Mouse (Mus musculus) ES-E14 (cell line): ENCODE measurements around the gene Parp4.

ENCODE experiments used
- MAFK ChIP-seq: IDR thresholded peaks from 2 replicates; pipeline ENCODE4 v1.6.1; 2014; ENCODE audit warnings: mild to moderate bottlenecking, low read depth, low read length, inconsistent platforms; ENCODE audit not compliant: insufficient read depth
- ZC3H11A ChIP-seq: IDR thresholded peaks from 2 replicates; pipeline ENCODE4 v1.6.1; 2012; ENCODE audit warnings: low read depth, mild to moderate bottlenecking, inconsistent platforms, low read length, borderline replicate concordance

DNA sequence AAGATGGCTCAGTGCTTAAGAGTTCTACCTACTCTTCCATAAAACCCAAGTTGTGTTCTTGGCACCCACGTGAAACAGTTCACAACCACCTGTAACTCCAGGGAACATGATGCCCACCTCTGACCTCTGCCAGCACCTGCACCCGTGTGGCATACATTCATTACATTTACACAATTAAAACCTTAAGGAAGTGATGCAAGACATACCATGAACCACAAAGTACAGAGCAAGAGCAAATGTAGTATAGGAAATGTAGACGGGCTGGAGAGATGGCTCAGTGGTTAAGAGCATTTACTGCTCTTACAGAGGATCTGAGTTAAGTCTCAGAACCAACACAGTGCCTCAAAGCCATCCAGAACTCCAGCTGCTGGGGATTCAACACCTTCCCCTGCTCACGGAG lies 6.4 kb upstream of the Parp4 start:
- TF ChIP-seq ZC3H11A (no peak), MAFK (no peak)
